Mouse (Mus musculus) granulocyte monocyte progenitor cell, adult 5-6 weeks (primary cell): ENCODE results near the gene Nr1d1. TPM values are rescaled to one million over a fixed set of nuclear protein-coding genes. Genes with fewer than 3 reads are reported as not detected.
"Not testable (repeated sequence)": the region's sequence is repeated elsewhere in the genome, so short reads cannot be mapped to it uniquely, and the experiment has no call there.

Experiments used
- ATAC-seq: replicated peaks from 2 replicates; pipeline ENCODE4 v1.8.0; 2016; ENCODE audit warnings: mild to moderate bottlenecking, moderate TSS enrichment, inconsistent platforms; ENCODE audit not compliant: poor library complexity, severe bottlenecking
- total RNA-seq, 2 experiments: library from RNA; stranded (forward) in 1 of 2; stranded (reverse) in 1 of 2; fragments of 200-712, 200-1000 nt in 1 of 2; fragments of >200 nt in 1 of 2; fragmentation: Nextera tagmentation in 1 of 2; gene quantifications; 2 replicates each; pipeline ENCODE4 v1.2.3; 2014 to 2017

Nr1d1 gene
- total RNA-seq, 2 experiments from 2014 or later: 2.3 TPM; not detected in 1

GRCm38 (mm10) chr11:98741051-98741620, 34.0 kb downstream of the Nr1d1 start:
- ATAC-seq: no peak

GRCm38 (mm10) chr11:98740393-98741050, 34.6 kb downstream of the Nr1d1 start, which contains the start of gene Thra:
Gene Thra, plus strand, starts transcription at chr11:98740638.
- ATAC-seq: peak; percentile 72

GRCm38 (mm10) chr11:98740026-98740392, 35.1 kb downstream of the Nr1d1 start:
- no peak for ATAC-seq

- no peak for ATAC-seq
These were observed 36.2 kb downstream of the Nr1d1 start for GRCm38 (mm10) chr11:98738925-98739324.

GRCm38 (mm10) chr11:98738428-98738911, 36.7 kb downstream of the Nr1d1 start:
- no peak for ATAC-seq

- ATAC-seq: not testable (repeated sequence)
These were observed 37.9 kb downstream of the Nr1d1 start for GRCm38 (mm10) chr11:98737220-98737619.

- no peak for ATAC-seq
These were observed 39.0 kb downstream of the Nr1d1 start for GRCm38 (mm10) chr11:98736176-98736575.

GRCm38 (mm10) chr11:98735111-98735510, 40.0 kb downstream of the Nr1d1 start:
- ATAC-seq: no peak

- no peak for ATAC-seq
These were observed 41.1 kb downstream of the Nr1d1 start for GRCm38 (mm10) chr11:98734020-98734419.

- no peak for ATAC-seq
These were observed 44.0 kb downstream of the Nr1d1 start for GRCm38 (mm10) chr11:98731134-98731533.

- ATAC-seq: no peak
These were observed 44.4 kb downstream of the Nr1d1 start for GRCm38 (mm10) chr11:98730727-98731126.

GRCm38 (mm10) chr11:98729119-98729588, 46.0 kb downstream of the Nr1d1 start, which contains the start of gene Med24:
Gene Med24, minus strand, starts transcription at chr11:98729435.
- ATAC-seq: peak; percentile 100

- no peak for ATAC-seq
These were observed 49.1 kb downstream of the Nr1d1 start for GRCm38 (mm10) chr11:98725926-98726506.

GRCm38 (mm10) chr11:98723098-98723497, 52.0 kb downstream of the Nr1d1 start:
- ATAC-seq: no peak

- ATAC-seq: no peak
These were observed 53.5 kb downstream of the Nr1d1 start for GRCm38 (mm10) chr11:98721458-98722226.

- ATAC-seq: no peak
These were observed 54.4 kb downstream of the Nr1d1 start for GRCm38 (mm10) chr11:98720756-98721155.

Other genes starting within 250 kb of the Nr1d1 start
- gene Ikzf3, start 229.3 kb downstream of the Nr1d1 start, total RNA-seq (2014; fragmentation: Nextera tagmentation): 0.15 TPM in 1 of 2 replicates, not detected in the other
- not detected in 2 replicates for gene Ikzf3, start 229.3 kb downstream of the Nr1d1 start, total RNA-seq (2017)
- gene Zpbp2, start 224.2 kb downstream of the Nr1d1 start, total RNA-seq (2014; fragmentation: Nextera tagmentation): 1.6 TPM in 1 of 2 replicates, not detected in the other
- not detected in 2 replicates for gene Zpbp2, start 224.2 kb downstream of the Nr1d1 start, total RNA-seq (2017)
- 5.9 and 7.3 TPM in 2 replicates for gene Ormdl3, start 188.0 kb downstream of the Nr1d1 start, total RNA-seq (2014; fragmentation: Nextera tagmentation)
- 7.7 and 8.6 TPM in 2 replicates for gene Ormdl3, start 188.0 kb downstream of the Nr1d1 start, total RNA-seq (2017)
- not detected in 2 replicates for gene Lrrc3c, start 177.0 kb downstream of the Nr1d1 start, total RNA-seq (2014; fragmentation: Nextera tagmentation)
- not detected in 2 replicates for gene Lrrc3c, start 177.0 kb downstream of the Nr1d1 start, total RNA-seq (2017)
- 1.6 and 1.8 TPM in 2 replicates for gene Gm12355, start 149.7 kb downstream of the Nr1d1 start, total RNA-seq (2014; fragmentation: Nextera tagmentation)
- gene Gm12355, start 149.7 kb downstream of the Nr1d1 start, total RNA-seq (2017): 4.8 and 9.5 TPM in 2 replicates
- gene Gsdma3, start 149.0 kb downstream of the Nr1d1 start, total RNA-seq (2014; fragmentation: Nextera tagmentation): not detected in 2 replicates
- not detected in 2 replicates for gene Gsdma3, start 149.0 kb downstream of the Nr1d1 start, total RNA-seq (2017)
- not detected in 2 replicates for gene Gsdma2, start 128.6 kb downstream of the Nr1d1 start, total RNA-seq (2014; fragmentation: Nextera tagmentation)
- gene Gsdma2, start 128.6 kb downstream of the Nr1d1 start, total RNA-seq (2017): not detected in 2 replicates
- not detected in 2 replicates for gene Gsdma, start 111.0 kb downstream of the Nr1d1 start, total RNA-seq (2014; fragmentation: Nextera tagmentation)
- gene Gsdma, start 111.0 kb downstream of the Nr1d1 start, total RNA-seq (2017): not detected in 2 replicates
- 77.3 and 81.3 TPM in 2 replicates for gene Psmd3, start 92.8 kb downstream of the Nr1d1 start, total RNA-seq (2014; fragmentation: Nextera tagmentation)
- 67.4 and 90.0 TPM in 2 replicates for gene Psmd3, start 92.8 kb downstream of the Nr1d1 start, total RNA-seq (2017)
- not detected in 2 replicates for gene Csf3, start 74.1 kb downstream of the Nr1d1 start, total RNA-seq (2014; fragmentation: Nextera tagmentation)
- not detected in 2 replicates for gene Csf3, start 74.1 kb downstream of the Nr1d1 start, total RNA-seq (2017)
- gene Med24, start 45.9 kb downstream of the Nr1d1 start, total RNA-seq (2014; fragmentation: Nextera tagmentation): 57.3 and 68.2 TPM in 2 replicates
- 37.6 and 42.6 TPM in 2 replicates for gene Med24, start 45.9 kb downstream of the Nr1d1 start, total RNA-seq (2017)
- gene Thra, start 34.7 kb downstream of the Nr1d1 start, total RNA-seq (2014; fragmentation: Nextera tagmentation): 39.3 and 39.5 TPM in 2 replicates
- gene Thra, start 34.7 kb downstream of the Nr1d1 start, total RNA-seq (2017): 23.0 and 24.2 TPM in 2 replicates
- gene Msl1, start 20.2 kb upstream of the Nr1d1 start, total RNA-seq (2014; fragmentation: Nextera tagmentation): 72.7 and 75.0 TPM in 2 replicates
- 59.8 and 70.1 TPM in 2 replicates for gene Msl1, start 20.2 kb upstream of the Nr1d1 start, total RNA-seq (2017)
- gene Casc3, start 29.6 kb upstream of the Nr1d1 start, total RNA-seq (2014; fragmentation: Nextera tagmentation): 46.1 and 46.7 TPM in 2 replicates
- gene Casc3, start 29.6 kb upstream of the Nr1d1 start, total RNA-seq (2017): 13.6 and 31.8 TPM in 2 replicates
- gene Rapgefl1, start 61.5 kb upstream of the Nr1d1 start, total RNA-seq (2014; fragmentation: Nextera tagmentation): 2.0 TPM in 1 of 2 replicates, not detected in the other
- gene Rapgefl1, start 61.5 kb upstream of the Nr1d1 start, total RNA-seq (2017): 0.30 TPM in 1 of 2 replicates, not detected in the other
- gene Wipf2, start 88.3 kb upstream of the Nr1d1 start, total RNA-seq (2014; fragmentation: Nextera tagmentation): 8.6 and 11.4 TPM in 2 replicates
- 2.7 and 2.8 TPM in 2 replicates for gene Wipf2, start 88.3 kb upstream of the Nr1d1 start, total RNA-seq (2017)
- 47.8 and 58.8 TPM in 2 replicates for gene Cdc6, start 132.5 kb upstream of the Nr1d1 start, total RNA-seq (2014; fragmentation: Nextera tagmentation)
- gene Cdc6, start 132.5 kb upstream of the Nr1d1 start, total RNA-seq (2017): 30.3 and 43.5 TPM in 2 replicates
- 3.8 and 8.8 TPM in 2 replicates for gene Rara, start 152.5 kb upstream of the Nr1d1 start, total RNA-seq (2014; fragmentation: Nextera tagmentation)
- gene Rara, start 152.5 kb upstream of the Nr1d1 start, total RNA-seq (2017): 1.9 and 3.1 TPM in 2 replicates
- gene Gjd3, start 207.7 kb upstream of the Nr1d1 start, total RNA-seq (2014; fragmentation: Nextera tagmentation): not detected in 2 replicates
- 1.8 TPM in 1 of 2 replicates, not detected in the other for gene Gjd3, start 207.7 kb upstream of the Nr1d1 start, total RNA-seq (2017)
- gene Top2a, start 248.9 kb upstream of the Nr1d1 start, total RNA-seq (2014; fragmentation: Nextera tagmentation): 216 and 220 TPM in 2 replicates
- gene Top2a, start 248.9 kb upstream of the Nr1d1 start, total RNA-seq (2017): 674 and 681 TPM in 2 replicates